Comparison of ENCODE assay signal across 9 mouse cellular contexts in the genomic region with DNA sequence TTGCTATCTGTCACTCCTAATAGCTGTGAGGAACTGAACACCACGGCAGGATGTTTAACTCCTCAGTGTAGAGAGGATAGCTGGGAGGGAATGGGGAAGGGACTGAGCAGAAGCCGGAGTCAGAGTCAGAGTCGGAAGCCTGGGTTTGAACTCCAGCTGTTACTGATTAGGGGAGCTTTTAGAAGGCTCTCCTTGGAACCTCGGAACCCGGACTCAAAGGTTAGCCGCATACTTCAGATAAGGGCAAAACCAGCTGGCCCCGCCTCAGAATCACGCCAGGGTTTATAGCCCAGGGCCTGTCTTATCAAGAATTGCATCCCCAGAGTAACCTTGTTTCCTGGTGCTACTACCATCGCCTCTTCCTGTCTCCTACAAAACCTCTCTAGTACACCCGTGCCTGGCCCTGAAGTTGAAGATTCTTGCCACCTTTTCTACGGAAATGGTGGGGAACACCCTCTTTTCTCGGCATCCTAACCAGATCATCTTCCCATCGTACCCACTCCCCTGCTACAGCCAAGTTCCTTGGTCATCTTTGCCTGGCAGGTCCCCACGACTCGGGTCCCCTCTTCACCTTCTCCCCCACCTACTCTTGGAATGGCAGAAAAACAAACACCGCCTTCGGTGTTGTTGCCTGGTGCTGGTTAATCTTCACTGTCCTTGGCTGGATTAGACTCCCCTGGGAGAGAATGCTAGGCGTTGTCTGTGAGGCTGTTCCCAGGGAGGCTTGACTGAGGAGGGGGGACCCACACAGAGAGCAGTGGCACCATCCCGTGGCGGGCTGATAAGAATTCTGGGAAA. TPM values are rescaled to one million over a fixed set of nuclear protein-coding genes. Genes with fewer than 3 reads are reported as not detected.
DNase-seq lines count a peak whose midpoint lies in the region; ATAC-seq and TF ChIP-seq lines count a peak whose summit lies in the region.
"Had no signal": no experiment of that assay in that cellular context is flagged by ENCODE, and none has a peak within 500 bp of the region (broad histone marks: within the 10 kb centered on the region; RNA-seq: fewer than 3 reads in every experiment).

No protein-coding gene starts in this region.

- WGBS in forebrain, embryonic 15.5 days, result 36% methylated on average over 20 of the region's 20 CpGs
- 35% methylated on average over 20 of the region's 20 CpGs for WGBS in forebrain, embryonic 16.5 days
- WGBS in kidney, adult 2 months, result 34% methylated on average over 20 of the region's 20 CpGs

- H3K4me3 ChIP-seq in forebrain, embryonic 15.5 days, result no peak overlapping the region
- H3K4me3 ChIP-seq in forebrain, embryonic 16.5 days (replicated peaks; ENCODE audit: low read length), result no peak overlapping the region
- no peak overlapping the region for H3K4me3 ChIP-seq in kidney, adult 2 months (ENCODE audit: insufficient read depth, low read depth, low read length)

- H3K4me1 ChIP-seq in forebrain, embryonic 15.5 days, result peaks cover 5% of the 10 kb centered on the region; the same call in 1 of the 2 replicates
- H3K4me1 ChIP-seq in forebrain, embryonic 16.5 days (replicated peaks; ENCODE audit: control insufficient read depth, insufficient read depth, low read length), result peaks cover 8% of the 10 kb centered on the region; the same call in 1 of the 2 replicates
- H3K4me1 ChIP-seq in kidney, adult 2 months (ENCODE audit: control insufficient read depth, insufficient read depth, low read length), result peaks cover 16% of the 10 kb centered on the region

- DNase-seq in heart, adult 8-10 months (ENCODE audit: low spot score), result peak; percentile 39
- peak; percentile 82 for DNase-seq in kidney, adult 2 months
- peak; percentile 35 to 43 for DNase-seq in lung, postnatal 4 days
- DNase-seq in right cerebral cortex, postnatal 36 days (ENCODE audit: low spot score in 2 of 2), result no peak
- no peak for DNase-seq in gastrocnemius, postnatal 10 days
- no peak for DNase-seq in layer of hippocampus, postnatal 36 days

- H3K27me3 ChIP-seq in forebrain, embryonic 15.5 days, result no peaks in the 10 kb centered on the region
- H3K27me3 ChIP-seq in forebrain, embryonic 16.5 days (replicated peaks; ENCODE audit: control insufficient read depth, insufficient read depth, low read length), result no peaks in the 10 kb centered on the region
- no peaks in the 10 kb centered on the region for H3K27me3 ChIP-seq in kidney, adult 2 months (replicated peaks; ENCODE audit: control insufficient read depth, insufficient read depth, low read length)

- H3K36me3 ChIP-seq in forebrain, embryonic 15.5 days, result no peaks in the 10 kb centered on the region
- H3K36me3 ChIP-seq in forebrain, embryonic 16.5 days (ENCODE audit: control insufficient read depth, insufficient read depth), result no peaks in the 10 kb centered on the region
- no peaks in the 10 kb centered on the region for H3K36me3 ChIP-seq in kidney, adult 2 months (ENCODE audit: control insufficient read depth, insufficient read depth, low read length)

- no peak overlapping the region for H3K27ac ChIP-seq in forebrain, embryonic 15.5 days (replicated peaks)
- no peak overlapping the region for H3K27ac ChIP-seq in forebrain, embryonic 16.5 days (ENCODE audit: low read length)
- peak overlapping the region; percentile 4; the same call in 1 of the 2 replicates for H3K27ac ChIP-seq in kidney, adult 2 months (ENCODE audit: insufficient read depth, low read depth, low read length)

- no peak for TF ChIP-seq POLR2A in kidney, adult 2 months (IDR thresholded peaks at IDR 0.05; ENCODE audit: low read depth, low read length)

- ATAC-seq in forebrain, embryonic 15.5 days (replicated peaks), result no peak
- ATAC-seq in forebrain, embryonic 16.5 days, result no peak

- peak; percentile 33; the same call in 1 of the 2 replicates for TF ChIP-seq CTCF in kidney, adult 2 months (conservative IDR thresholded peaks at IDR 0.05; ENCODE audit: insufficient read depth, insufficient read length, low read depth, low read length)

- H3K9me3 ChIP-seq in forebrain, embryonic 15.5 days, result no peaks in the 10 kb centered on the region
- H3K9me3 ChIP-seq in forebrain, embryonic 16.5 days (ENCODE audit: control insufficient read depth, low read length), result no peaks in the 10 kb centered on the region

- no peak overlapping the region for H3K4me2 ChIP-seq in forebrain, embryonic 15.5 days (replicated peaks)
- H3K4me2 ChIP-seq in forebrain, embryonic 16.5 days (ENCODE audit: low read length), result no peak overlapping the region

- 0 out of 2 replicates have a peak overlapping the region, but pooled peaks have one; percentile 13 for H3K9ac ChIP-seq in forebrain, embryonic 15.5 days (replicated peaks)
- H3K9ac ChIP-seq in forebrain, embryonic 16.5 days (replicated peaks; ENCODE audit: low read depth, low read length), result no peak overlapping the region

RNA-seq across cellular contexts. Expression of a gene that starts 9.9 kb away (rescaled TPM):
- polyA plus RNA-seq in forebrain, embryonic 15.5 days (2015; fragmentation: Nextera tagmentation; extraction: Ambion mirVana), result not detected in 2 replicates
- 0.26 TPM in 1 of 2 replicates, not detected in the other for polyA plus RNA-seq in forebrain, embryonic 16.5 days (2015; fragmentation: Nextera tagmentation; extraction: Ambion mirVana)
- total RNA-seq in heart, adult 8-10 months (2022), result not detected
- polyA plus RNA-seq in kidney, adult 2 months (2012; rRNA removed), result 166 and 182 TPM in 2 replicates
- total RNA-seq in gastrocnemius, postnatal 10 days (2021), result not detected
- total RNA-seq in layer of hippocampus, postnatal 36 days (2021), result not detected
- total RNA-seq: CH12.LX had no signal

RNA-seq across cellular contexts. Expression of a gene that starts 26.9 kb away (rescaled TPM):
- 0.09 and 0.27 TPM in 2 replicates for polyA plus RNA-seq in forebrain, embryonic 15.5 days (2015; fragmentation: Nextera tagmentation; extraction: Ambion mirVana)
- polyA plus RNA-seq in forebrain, embryonic 16.5 days (2015; fragmentation: Nextera tagmentation; extraction: Ambion mirVana), result 0.21 TPM in 1 of 2 replicates, not detected in the other
- total RNA-seq in heart, adult 8-10 months (2022), result under 1 TPM in 2 of 4 experiments, not detected in 2; 0.12 to 0.23 TPM
- 30.3 and 44.7 TPM in 2 replicates for polyA plus RNA-seq in kidney, adult 2 months (2012; rRNA removed)
- under 1 TPM; 0.14 to 0.23 TPM for total RNA-seq in gastrocnemius, postnatal 10 days (2021)
- total RNA-seq in layer of hippocampus, postnatal 36 days (2021), result 1 to 10 TPM; 5.6 to 8.1 TPM
- total RNA-seq: CH12.LX had no signal

RNA-seq across cellular contexts. Expression of a gene that starts 27.0 kb away (rescaled TPM):
- polyA plus RNA-seq in forebrain, embryonic 15.5 days (2015; fragmentation: Nextera tagmentation; extraction: Ambion mirVana), result 12.3 and 14.0 TPM in 2 replicates
- 12.7 and 14.1 TPM in 2 replicates for polyA plus RNA-seq in forebrain, embryonic 16.5 days (2015; fragmentation: Nextera tagmentation; extraction: Ambion mirVana)
- total RNA-seq in heart, adult 8-10 months (2022), result 10 to 100 TPM; 50.0 to 57.6 (median 56.7) TPM
- 44.5 and 51.8 TPM in 2 replicates for polyA plus RNA-seq in kidney, adult 2 months (2012; rRNA removed)
- total RNA-seq in gastrocnemius, postnatal 10 days (2021), result 10 to 100 TPM; 37.6 to 38.5 TPM
- total RNA-seq in layer of hippocampus, postnatal 36 days (2021), result 1 to 10 TPM; 7.1 to 8.5 TPM
- total RNA-seq: CH12.LX had no signal

RNA-seq across cellular contexts. Expression of a gene that starts 59.6 kb away (rescaled TPM):
- 0.08 and 0.09 TPM in 2 replicates for polyA plus RNA-seq in forebrain, embryonic 15.5 days (2015; fragmentation: Nextera tagmentation; extraction: Ambion mirVana)
- 0.22 TPM in 1 of 2 replicates, not detected in the other for polyA plus RNA-seq in forebrain, embryonic 16.5 days (2015; fragmentation: Nextera tagmentation; extraction: Ambion mirVana)
- total RNA-seq in heart, adult 8-10 months (2022), result under 1 TPM; 0.41 to 0.97 (median 0.51) TPM
- polyA plus RNA-seq in kidney, adult 2 months (2012; rRNA removed), result 0.03 and 0.11 TPM in 2 replicates
- total RNA-seq in gastrocnemius, postnatal 10 days (2021), result under 1 TPM in 1 of 2 experiments, not detected in 1; 0.09 TPM
- total RNA-seq in layer of hippocampus, postnatal 36 days (2021), result not detected
- total RNA-seq: CH12.LX had no signal

Comparison
In these comparisons a context has a peak if more than half of its experiments do, and no peak if none do; other contexts are left out.
1. DNase-seq: peak in heart, adult 8-10 months (single experiment), kidney, adult 2 months (single experiment) and lung, postnatal 4 days (2 of 2); none in right cerebral cortex, postnatal 36 days (0 of 2), gastrocnemius, postnatal 10 days (single experiment) and layer of hippocampus, postnatal 36 days (0 of 2).
2. RNA of a gene that starts 26.9 kb away (total RNA-seq): 5.6 to 8.1 TPM in layer of hippocampus, postnatal 36 days; 0.14 to 0.23 TPM in gastrocnemius, postnatal 10 days and 0.12 to 0.23 TPM in heart, adult 8-10 months; every median in the first group is over 4 times any median in the second.
3. RNA of a gene that starts 27.0 kb away (total RNA-seq): 50.0 to 57.6 TPM in heart, adult 8-10 months and 37.6 to 38.5 TPM in gastrocnemius, postnatal 10 days; 7.1 to 8.5 TPM in layer of hippocampus, postnatal 36 days; every median in the first group is over 4 times any median in the second.